Mouse (Mus musculus): ENCODE results near the gene Pcdh9.

Pcdh9 gene

DNA sequence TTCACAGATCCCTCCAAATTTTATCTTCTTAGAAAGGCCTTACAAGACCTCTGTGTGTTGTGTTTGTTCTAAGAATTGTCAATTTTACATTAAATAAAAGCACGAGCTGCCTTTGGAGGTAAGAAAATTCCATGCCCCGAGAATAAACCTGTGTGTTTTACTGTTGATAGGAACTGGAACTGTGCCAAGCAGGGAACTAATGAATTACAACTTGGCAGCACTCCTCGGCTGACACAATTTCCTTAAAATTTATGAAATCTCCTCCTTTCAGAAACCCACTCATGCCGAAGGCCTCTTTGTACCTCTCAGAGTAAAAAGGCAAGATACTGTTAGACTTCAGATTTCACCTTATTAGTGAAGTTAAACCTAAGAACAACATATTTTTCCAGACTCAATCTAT, 72.9 kb downstream of the Pcdh9 start:
- DNase-seq (ENCODE audit: extremely low read depth, insufficient read length, low spot score), result no peak

DNA sequence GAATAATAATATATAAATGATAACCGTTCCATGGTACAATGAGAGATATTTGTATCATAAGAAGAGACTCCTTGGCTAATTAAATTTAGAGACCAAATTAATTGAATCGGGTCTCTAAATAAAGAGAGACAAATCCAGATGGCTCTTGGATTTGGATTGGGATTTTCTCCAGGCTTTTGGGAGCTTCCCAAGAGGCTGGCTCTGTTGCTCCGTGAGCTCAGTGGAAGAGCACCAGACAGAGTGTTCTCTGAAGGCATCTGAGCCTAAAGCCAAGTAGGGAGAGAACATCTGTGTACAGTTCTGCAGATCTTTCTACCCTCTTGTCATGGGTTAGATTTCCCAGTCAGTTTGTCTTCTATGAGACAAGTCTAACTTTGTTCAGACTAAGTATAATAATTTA, 95.9 kb downstream of the Pcdh9 start:
- DNase-seq (ENCODE audit: extremely low read depth, insufficient read length, low spot score), result no peak

DNA sequence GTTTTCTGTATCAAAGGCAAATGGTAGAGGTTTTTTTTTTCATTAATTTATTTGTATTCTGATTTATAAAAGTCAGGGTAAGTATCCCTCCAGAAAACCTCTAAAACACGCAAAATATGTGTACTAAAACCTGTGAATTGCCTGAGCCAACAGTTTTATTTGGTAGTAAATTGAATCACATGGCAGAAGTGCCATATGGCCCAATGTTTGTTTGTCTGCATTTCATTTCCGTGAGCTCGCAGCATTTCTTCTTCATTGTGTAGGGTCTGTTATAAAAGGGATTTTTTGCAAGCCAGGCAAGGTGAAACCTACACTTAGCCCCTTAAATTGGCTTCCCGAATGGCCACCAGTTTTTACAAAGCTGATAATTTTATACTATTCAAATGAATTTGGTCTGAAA, 104.2 kb downstream of the Pcdh9 start:
- no peak for DNase-seq (ENCODE audit: extremely low read depth, insufficient read length, low spot score)

DNA sequence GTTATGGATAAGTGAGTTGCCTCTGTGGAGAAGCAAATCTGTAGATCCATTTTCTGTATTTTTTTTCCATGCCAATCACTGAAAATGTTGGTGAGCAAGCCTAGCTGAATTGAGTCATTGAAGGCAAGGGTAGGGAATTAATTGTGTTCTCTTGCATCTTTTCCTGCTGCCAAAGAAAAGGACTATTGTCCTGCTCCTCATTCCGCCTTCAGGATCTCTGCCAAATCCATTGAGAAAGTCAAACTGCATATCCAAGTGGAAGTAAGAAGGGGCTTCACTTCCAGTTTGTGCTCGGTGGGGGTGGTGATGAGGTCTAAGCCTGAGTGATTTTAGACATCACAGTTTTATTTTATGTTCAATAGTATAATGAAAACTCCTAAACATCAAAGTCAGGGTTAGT, 105.4 kb downstream of the Pcdh9 start:
- no peak for DNase-seq (ENCODE audit: extremely low read depth, insufficient read length, low spot score)

DNA sequence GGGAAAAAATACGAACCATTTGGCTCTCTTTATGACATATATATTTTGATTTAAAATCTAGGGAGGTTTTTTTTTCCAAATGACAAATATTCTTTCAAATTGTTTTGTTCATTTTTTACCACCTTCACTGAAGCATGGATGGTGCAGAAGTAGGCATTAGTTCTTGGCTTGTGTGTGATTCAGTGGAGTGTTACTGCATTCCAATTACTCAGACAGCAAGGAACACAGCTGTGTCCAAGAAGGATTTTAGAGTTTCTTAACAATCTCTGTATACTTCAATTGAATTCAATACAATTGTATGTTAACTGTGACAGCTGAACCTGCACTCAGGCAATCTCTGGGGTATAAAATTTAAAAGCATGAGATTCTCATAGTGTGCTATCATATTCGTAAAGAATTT, 127.6 kb downstream of the Pcdh9 start:
- DNase-seq (ENCODE audit: extremely low read depth, insufficient read length, low spot score), result no peak

DNA sequence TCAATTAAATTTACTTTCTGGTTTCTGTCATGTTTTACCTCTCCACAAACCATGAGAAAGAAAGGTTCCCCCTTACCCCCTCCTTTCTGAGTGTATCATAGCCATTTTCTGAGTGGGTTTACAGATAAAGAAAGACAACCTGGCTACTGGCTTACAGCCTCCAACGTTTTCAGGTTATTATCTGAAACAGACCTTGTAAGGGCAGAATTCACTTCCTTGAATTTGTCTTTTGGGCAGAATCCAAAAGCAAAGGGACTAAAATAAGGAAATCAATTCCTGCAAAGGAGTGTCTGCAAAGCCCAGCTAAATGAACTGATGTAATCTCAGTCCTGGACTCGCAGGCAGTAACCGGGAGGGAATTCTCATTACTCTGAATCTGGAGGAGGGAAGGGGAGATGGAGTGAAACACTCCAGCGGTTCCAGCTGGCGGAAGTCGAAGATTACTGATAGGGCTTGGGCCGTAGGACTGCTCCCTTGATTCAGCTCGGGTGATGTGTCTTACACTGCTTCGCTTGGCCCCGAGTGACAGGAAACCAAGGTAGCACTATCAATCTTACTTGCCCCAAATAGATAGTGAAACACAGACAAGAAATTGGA, 156.3 kb downstream of the Pcdh9 start:
- no peak for DNase-seq (ENCODE audit: extremely low read depth, insufficient read length, low spot score)

DNA sequence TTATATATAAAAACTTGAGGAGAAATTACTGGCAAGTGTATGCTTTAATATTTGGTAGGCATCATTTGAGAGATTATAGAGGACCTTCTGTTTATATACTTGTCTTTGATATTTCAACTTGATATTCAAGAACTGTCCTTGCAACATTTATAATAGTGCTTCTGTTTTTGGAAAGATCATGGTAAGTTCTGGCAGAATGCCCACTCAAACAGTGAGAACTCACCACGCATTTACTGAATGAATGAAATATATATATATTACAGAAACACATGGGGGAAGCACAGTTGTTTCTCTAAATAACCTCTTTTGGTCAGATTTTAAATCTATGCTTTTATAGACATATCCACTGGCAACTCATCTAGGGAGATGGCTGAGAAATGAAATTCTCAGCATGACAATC, 164.7 kb downstream of the Pcdh9 start:
- DNase-seq (ENCODE audit: extremely low read depth, insufficient read length, low spot score), result no peak

DNA sequence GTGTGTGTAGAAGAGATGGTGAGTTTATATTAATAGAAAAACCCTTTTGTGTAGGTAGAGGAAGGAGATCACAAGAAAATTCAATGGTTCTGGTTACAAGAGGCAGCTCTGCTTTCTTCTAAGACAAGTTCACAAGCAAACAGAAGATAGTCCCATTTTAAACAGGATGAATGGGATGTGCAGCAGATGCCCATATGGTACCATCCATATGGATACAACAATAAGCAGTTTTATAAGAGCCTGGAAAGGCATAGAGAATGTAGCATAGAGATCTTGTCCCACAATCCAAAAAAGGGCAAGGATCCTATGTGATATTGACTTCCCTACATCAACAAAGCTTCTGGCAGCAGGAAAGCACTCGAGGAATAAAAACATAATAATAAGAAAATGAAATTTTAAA, 171.3 kb downstream of the Pcdh9 start:
- no peak for DNase-seq (ENCODE audit: extremely low read depth, insufficient read length, low spot score)

DNA sequence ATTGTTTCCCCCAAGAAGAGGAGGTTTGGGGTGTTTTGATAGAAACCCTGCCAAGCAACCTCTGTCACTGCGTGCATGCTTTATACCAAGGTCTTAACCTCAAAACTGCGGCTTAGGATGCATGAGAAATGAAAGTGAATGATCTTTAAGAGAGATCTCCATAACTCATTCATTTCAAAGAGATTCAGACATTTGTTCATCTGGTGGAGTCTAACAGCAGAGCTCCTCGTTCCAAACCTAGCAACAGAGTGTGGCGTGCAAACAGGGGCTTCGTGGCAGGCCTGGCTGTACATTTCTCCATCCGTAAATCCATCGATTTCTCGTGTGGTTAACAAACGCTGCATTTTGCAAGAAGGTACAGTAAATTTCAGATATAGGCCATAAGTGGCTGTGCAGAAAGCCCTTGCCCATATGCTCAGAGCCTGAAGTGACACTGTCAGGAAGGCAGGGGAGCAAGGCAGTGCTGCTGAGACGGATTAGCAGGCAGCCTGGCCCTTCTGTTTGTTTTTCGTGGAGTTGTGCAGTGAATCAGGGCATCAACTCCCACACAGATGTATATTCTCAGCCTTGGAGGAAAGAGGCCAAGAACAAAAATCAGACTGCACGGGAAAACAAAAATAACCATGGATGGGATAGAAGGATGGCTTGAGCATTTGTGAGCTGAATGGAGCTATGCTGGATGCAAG, 177.1 kb downstream of the Pcdh9 start:
- DNase-seq (ENCODE audit: extremely low read depth, insufficient read length, low spot score), result peak; percentile 1

DNA sequence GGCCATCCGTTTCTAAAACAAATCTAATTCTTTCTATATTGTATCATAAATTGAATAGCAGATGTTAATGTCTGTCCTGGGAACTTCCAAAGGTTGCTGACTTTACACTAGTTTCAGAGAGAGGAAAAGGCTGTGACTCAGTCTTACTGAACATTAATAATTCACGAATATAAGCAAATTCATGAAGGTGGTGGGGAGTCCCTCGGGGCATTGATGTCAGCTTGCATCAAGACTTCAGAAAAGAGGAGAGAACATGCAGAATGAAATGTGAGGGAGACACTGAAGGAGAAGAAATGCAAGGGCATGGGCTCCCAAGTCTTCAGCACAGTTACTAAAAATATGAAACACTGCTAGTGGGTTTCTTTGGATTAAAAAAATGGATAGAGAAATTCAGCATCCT, 181.8 kb downstream of the Pcdh9 start:
- no peak for DNase-seq (ENCODE audit: extremely low read depth, insufficient read length, low spot score)

DNA sequence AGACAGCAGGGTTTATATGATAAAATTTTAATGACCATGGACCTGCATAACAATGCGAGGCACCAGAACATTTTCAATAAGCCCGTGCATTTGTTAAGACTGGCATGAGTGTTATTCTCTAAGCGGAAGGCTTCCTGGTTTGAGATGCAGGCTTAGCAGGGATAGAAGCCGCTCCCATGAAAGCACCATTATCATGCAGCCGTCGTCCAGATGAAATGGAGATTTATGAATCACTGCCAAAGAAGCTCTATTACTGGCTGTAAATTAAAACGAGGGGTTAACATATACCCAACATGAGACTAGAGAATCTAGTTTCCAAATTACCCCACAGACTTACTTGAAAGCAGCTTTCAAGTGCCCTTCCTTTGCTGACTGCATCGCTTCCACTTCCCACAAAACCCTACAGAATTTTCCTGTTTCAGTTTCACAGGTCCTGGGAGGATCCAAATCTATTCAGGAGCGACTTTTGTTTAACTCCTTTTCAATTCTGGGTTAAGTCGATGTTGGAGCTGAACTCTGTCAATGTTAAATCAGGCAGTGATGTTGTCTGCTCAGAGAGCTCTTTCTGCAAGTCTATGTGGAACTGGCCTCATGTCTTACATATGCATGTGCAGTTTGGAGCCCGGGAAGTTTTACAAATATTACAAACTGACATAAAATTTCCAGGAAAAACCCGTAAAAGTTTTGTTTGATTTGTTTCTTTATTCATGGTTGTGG, 188.9 kb downstream of the Pcdh9 start:
- DNase-seq (ENCODE audit: extremely low read depth, insufficient read length, low spot score), result no peak

DNA sequence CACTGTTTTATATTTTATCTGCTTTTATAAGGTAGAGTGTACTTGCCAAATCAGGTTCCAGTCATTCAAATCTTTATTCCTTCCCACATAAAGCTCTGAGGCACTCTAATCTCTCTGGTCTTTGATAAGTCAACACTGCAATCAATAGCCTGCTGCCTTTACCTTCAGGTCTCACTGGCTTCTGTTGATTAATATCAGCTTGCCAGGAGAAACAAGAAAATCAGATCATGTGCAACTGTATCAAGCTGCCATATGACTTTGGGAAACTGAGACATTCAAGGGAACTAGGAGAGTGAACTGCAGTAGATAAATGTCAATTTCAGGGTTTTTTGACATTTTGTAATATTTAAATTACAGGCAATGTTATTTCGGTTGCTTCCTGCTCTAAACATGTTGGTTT, 189.6 kb downstream of the Pcdh9 start:
- no peak for DNase-seq (ENCODE audit: extremely low read depth, insufficient read length, low spot score)

DNA sequence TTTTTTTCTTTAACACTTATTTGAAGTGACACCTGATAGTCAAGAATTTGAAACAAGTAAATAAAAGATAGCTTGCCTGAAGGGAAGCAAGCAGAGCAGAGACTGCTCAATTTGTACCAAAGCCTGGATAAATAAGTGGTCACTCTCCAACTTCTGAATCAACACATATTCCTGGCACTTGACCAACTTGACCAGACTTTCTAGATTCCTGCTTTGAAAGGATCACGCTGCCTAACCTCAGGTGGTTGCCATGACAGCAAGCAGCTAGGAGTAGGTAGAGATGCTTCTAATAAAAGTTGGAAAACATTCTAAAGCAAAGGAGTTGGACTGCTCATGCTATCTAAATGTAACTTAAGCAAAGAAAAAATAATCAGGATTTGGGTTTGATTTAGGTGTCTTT, 205.8 kb downstream of the Pcdh9 start:
- DNase-seq (ENCODE audit: extremely low read depth, insufficient read length, low spot score), result no peak

DNA sequence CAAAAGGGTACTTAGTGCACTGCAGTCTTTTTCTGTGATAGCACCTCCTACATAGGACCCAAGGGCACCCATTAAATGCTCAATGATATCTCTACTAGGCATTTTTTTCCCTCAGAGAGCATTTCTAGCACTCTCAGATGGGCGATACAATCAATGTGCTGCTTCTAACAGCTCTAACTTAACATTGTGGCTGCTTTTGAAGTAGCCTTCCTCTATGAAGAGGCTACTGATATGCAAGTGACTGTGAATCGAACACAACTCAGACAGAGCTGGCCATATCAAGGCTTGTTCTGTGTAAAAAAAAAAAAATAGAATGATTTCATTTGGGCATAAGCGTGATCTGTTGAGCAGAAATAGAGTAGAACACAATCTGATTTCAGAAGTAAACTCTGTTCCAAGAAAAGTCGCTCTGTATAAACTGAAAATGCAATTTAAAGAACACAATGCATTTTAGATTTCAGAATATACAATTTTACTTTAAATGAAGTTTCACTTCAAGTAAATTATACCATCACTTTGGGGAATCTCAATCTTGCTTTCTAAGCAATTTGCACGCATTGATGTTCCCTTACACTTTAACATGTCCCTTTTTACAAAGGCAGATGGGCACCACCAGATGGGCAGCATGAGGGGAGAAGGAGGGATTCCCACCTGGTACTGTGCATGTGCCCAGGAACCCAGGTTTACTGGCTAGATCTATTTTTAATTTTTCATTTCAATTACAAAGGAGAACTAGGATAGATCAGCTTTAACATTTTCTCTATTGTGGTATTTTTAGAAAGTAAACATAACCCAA, 215.0 kb downstream of the Pcdh9 start:
- no peak for DNase-seq (ENCODE audit: extremely low read depth, insufficient read length, low spot score)

DNA sequence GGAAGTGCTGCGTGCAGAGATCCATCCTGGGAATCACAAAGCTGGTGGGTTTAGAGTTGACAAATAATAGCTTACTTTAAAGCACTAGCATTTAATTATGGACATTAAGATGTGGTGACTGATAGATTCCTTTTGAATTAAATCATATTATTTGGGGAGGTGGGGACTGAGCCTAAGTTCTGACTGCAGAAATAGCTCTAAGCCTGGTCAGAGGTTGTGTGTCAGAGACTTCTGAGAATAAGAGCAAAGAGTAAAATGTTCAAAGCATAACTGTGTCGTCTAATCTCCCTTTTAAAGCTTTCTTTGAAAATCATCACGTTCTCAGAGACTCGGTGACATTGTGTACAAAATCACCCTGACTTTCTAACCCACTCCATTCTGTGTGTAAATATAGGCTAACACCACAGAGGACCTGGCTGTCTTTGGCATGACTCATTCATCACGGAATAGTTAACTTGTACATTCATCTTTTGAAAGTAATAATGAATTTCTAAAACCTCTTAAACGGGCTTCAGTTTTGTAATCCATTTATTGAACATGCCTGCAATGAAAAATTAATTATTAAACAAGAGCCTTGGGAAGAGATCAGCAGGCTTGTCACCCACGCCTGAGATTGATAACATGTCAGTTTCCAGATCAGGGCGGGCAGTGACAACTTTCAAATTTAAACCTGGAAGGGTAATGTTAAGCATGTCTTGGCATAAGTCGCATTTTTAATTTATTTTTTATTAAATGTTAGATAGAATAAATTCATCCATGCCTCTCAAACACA, 236.3 kb downstream of the Pcdh9 start:
- DNase-seq (ENCODE audit: extremely low read depth, insufficient read length, low spot score), result no peak

DNA sequence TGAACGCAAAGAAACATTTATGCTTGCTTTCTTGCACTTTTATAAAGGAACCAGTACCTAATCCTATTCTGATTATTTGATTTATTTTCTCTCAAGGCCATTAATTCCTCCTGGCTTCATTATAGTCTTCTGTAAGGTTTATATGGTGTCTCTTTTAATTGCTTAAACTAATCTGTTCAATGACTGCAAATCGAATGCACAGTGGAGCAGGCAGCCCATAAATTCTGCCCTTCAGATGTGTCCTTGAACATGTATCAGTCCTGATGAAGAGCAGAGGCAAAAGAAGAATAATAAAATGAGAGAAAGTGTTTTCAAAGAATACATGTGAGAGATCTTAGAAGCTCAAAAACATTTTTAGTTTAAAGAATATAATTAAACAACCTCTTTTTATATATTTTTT, 263.2 kb downstream of the Pcdh9 start:
- no peak for DNase-seq (ENCODE audit: extremely low read depth, insufficient read length, low spot score)

DNA sequence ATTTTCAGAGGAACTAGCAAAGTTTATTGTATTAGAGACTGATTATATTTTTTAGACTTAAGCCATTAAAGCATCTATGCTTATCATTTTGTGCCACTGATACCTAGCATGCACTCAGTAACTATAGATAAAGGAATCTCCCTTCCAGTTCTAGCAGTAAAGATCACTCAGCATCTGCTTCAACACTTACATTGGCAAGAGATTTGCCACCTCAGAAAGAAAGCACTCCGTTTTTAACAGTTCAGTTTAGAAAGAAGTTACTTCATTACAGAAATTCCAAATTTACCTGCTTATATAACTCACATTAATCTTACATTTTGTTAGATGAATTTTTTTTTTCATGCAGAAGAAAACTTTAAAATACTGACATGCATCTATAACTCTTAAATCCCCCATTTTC, 266.3 kb downstream of the Pcdh9 start:
- no peak for DNase-seq (ENCODE audit: extremely low read depth, insufficient read length, low spot score)

DNA sequence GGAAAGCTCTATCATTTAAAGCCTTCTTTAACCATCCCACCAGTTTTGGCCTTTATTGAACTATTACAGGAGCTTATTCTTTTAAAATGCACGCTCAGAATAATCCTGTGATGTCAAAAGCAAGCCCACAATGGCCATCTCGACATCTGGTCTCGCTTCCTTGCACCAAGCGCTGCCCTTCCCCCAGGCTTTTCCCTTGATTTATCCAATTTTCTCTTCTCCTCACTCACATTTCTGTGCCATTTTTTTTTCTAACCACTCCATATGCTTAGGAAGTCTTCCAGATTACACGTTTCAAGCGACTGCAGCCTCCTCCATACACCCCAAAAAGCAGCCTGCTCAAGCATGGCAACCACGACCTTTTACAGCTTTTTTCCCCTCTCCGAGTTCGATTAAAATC, 269.3 kb downstream of the Pcdh9 start:
- no peak for DNase-seq (ENCODE audit: extremely low read depth, insufficient read length, low spot score)

DNA sequence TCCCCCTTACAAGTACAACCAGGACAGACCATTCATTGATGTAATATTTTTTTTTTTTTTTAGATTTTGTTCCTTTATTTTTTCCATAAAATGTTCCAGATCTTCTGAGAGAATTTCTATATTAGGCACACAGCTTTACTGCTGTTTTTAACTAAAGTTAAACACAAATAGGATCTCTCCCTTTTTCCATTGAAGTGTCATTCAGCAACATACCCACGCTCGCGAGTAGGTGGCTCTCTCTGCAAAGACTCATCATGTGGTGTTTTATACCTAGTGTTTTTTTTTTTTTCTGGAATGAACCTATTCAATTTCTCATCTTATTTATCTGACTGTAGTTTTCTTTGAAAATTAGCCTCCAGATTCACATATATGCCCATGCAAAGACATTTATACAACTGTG, 282.9 kb downstream of the Pcdh9 start:
- no peak for DNase-seq (ENCODE audit: extremely low read depth, insufficient read length, low spot score)

DNA sequence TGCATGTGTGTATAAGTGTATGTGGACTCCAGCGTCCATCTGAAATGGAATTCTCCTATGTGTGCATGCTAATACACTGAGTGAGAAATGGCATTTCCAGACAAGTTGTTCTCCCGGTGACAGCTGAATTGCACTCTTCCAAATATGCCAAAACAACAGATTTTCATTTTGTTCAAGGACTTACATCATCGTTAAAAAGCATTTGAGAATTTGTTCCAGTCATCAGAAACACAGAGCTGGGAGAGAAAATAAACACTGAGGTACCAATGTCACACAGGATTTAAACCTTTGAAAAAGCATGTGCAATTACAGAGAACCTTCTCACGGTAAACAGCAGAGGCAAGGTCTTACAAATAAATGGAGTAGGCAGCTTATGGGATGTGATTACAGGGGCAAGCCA, 290.5 kb downstream of the Pcdh9 start:
- no peak for DNase-seq (ENCODE audit: extremely low read depth, insufficient read length, low spot score)

Data from 3134 (cell line).